Mouse (Mus musculus) left cerebral cortex, postnatal 14 days (tissue): ENCODE measurements around the gene 2700049A03Rik. TPM values are rescaled to one million over a fixed set of nuclear protein-coding genes. Genes with fewer than 3 reads are reported as not detected.

Experiments
- DNase-seq, 2 experiments: peaks; one replicate each; pipeline ENCODE4 v3.0.0; 2021 to 2022; ENCODE audit warnings: low spot score in 2 of 2, mixed read lengths in 1 of 2
- intact Hi-C: fragments of 180-260 bp; cut with DNase I; formaldehyde crosslinking; loops from one replicate; pipeline ENCODE4 v1.15.1; 2025
- total RNA-seq, 2 experiments: library from RNA; stranded (reverse); gene quantifications; 2 replicates each; pipeline ENCODE4 v1.2.3; 2021

2700049A03Rik gene
- total RNA-seq, 2 experiments from 2014 or later: 5.0 to 5.6 TPM

DNA sequence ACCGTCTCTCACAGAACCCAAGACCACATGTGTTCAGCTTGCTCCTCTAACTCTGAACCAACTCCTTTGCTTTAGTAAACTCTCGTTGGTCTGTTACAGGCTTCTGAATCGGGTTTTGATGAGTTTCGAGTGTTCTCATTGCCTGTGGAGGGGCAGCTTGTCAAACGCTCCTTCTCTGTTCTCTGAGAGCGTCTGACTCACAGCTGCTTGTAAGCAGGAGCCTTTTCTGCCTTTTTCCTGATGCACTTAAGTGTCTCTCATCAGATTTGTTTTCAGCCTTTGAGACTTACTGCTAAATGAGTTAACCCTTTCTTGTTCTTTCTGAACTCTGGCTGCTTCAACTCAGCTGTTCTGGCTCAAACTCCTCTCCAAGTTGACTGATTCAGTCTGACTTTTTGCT, 21.3 kb downstream of the 2700049A03Rik start:
- intact Hi-C loops: no loop called here
- DNase-seq: no peak

DNA sequence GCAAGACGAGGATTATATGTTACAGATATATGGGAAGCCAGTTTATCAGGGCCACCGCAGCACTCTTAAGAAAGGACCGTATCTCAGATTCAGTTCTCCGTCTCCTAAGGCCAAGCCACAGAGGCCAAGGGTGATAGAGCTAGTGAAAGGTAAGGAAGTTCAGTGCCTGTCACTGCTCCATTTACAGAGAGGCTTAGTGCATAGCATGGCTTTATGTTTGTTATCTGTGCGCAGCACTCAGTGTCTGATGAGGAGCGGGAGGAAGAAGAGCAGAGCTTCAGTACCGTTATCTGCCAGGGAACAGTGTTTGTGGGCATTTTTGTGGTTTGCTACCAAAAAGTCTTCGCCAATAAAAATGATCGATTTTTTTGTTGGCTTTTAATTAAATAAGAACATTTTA, 27.8 kb downstream of the 2700049A03Rik start:
- DNase-seq: no peak
- intact Hi-C loops: no loop called here

DNA sequence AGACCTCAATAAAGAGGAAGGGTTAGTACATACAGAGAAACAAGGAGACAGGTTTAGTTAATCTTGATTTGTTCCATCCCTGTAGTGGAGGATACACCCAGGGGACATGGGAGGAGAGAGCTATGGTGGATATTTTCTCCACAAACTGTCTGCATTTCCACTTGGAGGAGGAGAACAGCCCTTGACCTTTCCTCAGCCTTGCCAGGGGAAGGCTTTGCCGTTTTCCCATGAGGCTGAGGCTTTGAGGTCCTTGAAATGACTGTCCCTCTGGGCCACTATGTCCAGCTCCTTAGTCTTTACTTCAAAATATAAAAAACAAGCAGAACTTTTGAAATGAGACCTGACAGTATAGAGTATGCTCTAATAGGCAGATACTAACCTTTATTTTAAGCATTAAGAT, 33.3 kb downstream of the 2700049A03Rik start:
- DNase-seq: no peak
- intact Hi-C loops: no loop called here

DNA sequence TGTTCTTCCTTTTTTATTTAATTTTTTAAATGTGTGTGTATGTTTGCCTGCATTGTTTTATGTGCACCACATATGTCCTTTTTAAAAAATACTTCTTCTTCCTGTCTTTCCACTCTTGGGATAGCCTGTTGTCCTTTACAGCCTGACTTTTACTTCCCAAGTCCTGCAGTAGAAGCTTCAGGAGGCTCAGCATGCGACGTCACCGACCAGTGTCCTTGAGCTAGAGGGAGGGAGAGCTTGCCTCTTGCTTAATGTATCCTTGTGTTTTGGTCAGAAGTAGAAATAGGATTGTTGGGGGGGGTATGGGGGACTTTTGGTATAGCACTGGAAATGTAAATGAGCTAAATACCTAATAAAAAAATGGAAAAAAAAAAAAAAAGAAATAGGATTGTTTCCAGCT, 47.1 kb downstream of the 2700049A03Rik start:
- intact Hi-C loops: no loop called here
- DNase-seq: no peak

DNA sequence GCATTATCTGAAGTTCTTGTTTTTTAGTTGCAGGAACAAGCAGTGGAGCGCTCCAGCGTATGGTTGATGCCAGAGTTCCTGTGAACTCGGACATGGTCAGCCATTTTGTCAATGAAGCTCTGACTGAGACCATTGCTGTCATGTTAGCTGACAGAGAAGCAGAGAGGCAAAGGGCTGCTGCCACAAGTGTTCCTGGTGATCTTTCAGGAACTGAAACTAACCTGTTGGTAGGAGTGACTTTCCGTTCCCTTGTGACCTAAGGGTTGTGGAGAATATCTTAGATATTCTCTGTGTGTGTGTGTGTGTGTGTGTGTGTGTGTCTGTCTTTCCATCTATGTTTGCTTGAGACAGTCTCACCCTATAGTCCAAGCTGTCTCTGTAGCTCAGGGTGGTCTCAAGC, 47.7 kb downstream of the 2700049A03Rik start:
- no peak for DNase-seq
- intact Hi-C loops: no loop called here

DNA sequence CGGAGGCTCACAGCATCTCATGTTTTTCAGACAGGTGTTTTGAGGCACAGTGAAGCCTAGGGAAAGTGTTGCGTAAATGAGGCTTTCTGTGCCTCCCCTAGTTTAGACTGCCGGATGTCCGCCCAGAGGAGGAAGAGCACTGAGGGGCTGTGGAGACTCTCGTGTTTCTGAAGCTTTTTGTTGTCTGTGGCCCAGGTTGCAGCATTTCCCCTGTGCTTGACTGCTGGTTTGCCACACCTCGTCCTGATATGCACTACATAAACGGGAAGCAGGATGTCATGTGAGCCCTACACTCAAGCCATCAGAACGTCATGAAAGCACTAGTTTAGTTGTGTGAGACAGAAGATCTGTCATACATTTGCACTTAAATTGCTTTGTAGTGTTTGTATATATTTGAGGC, 56.1 kb downstream of the 2700049A03Rik start:
- no peak for DNase-seq
- intact Hi-C loops: loop anchor here (10.0 kb wide), 1 partner anchor 112 kb away; the partner anchor contains the start of gene Dact1

DNA sequence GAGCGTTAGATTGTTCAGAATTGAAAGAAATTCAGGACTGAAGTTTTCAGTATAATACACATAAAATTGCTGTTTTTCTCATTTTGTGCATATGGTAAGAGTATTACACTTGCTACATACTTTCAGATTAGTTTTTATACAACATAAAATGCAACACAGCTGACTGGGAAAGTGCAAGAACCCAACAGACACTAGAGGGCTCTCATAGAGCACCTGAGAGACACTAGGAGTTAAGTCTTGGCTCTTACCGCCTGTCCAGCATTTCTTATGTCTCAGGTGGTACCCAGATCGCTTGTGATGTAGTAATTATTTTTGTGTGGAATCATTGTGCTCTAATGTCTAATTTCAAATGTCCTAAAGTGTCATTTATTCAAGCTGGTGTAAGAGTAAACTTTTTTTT, 61.0 kb downstream of the 2700049A03Rik start:
- DNase-seq: peak; percentile 18 to 47
- intact Hi-C loops: loop anchor here (2.0 to 10.0 kb wide), 2 partner anchors 107 to 505 kb away; partner anchors contain the start of gene Dact1

DNA sequence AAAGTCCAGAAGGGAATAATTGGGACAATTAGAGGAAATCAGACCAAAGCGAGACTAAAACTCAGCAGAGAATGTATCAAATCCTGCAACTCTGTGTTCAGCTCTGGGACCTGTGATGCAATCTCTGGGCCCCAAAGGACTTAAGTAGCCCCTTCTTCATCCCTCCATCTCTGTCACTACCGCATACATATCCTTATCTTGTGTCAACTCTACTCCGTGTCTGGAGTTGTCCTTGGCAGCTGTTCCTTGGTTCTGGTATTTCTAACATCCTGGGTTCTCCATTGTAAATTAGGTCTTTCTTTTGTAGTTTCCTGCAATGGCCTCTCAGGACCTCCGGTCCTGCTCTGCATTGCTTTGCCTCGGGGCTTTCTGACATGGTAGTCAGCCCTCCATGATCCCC, 65.1 kb downstream of the 2700049A03Rik start:
- intact Hi-C loops: no loop called here
- DNase-seq: no peak

DNA sequence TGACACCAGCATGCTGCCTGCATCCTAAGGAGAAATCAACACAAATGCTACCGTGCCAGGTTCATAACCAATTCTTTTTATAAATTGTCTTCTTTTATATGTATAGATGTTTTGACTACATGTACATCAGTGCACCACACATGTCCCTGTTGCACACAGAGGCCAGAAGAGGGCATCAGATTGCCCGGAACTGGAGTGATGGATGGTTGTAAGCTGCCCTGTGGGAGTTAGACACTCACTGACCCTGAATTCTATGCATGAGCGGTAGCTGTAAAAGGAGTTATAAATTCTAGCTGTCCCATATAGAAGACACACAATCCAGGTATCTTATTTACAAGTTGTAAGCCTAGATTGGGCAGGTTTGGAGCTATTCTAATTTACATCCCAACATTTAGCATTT, 67.7 kb downstream of the 2700049A03Rik start:
- intact Hi-C loops: no loop called here
- DNase-seq: no peak

DNA sequence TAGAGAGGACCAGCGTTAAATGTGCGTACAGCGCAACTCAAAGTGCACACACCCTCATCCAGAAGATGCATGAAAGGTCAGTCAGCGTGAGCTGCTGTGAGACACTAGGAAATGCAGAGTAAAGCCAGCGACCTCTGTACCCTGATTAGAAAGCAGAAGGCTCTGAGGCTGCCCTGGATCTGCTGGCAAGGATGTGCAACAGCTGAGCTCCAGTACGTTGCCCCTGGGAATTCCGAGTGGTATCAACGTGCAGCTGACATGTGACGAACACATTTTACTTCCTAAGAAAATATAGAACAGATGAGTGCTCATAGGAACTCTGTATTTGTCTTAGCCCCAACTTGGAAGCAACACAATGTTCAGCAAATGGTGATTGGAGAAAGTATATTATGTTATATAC, 80.5 kb downstream of the 2700049A03Rik start:
- DNase-seq: no peak
- intact Hi-C loops: no loop called here

DNA sequence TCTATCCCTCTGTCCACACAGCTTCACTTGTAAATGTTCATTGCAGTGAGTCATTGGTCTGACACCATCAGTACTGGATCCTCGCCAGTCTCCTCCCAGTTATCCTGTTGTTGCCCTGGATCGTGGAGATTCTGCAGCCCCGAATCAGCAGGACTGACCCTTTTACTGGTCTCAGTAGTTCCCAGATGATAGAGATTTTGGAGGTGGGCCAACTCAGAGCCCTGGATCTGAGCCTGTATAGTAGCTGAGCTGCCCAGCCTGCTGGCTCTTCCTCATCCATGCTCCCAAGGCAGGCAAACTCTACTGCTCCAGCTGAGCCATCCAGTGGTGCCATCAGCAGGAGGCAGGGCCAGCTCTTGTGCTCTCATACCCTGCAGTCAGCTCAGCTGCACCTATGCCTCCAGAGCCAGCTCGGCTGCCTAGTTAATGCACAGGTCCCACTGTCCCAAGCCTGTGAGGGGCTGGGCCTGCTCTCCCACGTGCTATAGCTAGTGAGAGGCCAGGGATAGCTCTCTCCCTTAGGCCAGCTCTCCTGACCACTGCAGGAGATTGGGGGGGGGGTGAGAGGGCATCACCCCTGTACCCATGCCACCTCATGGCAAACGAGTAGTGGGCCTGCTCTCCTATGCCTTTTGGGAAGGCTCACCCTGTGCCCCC, 81.3 kb downstream of the 2700049A03Rik start:
- intact Hi-C loops: no loop called here
- DNase-seq: peak in 1 of 2 experiments; percentile 2

DNA sequence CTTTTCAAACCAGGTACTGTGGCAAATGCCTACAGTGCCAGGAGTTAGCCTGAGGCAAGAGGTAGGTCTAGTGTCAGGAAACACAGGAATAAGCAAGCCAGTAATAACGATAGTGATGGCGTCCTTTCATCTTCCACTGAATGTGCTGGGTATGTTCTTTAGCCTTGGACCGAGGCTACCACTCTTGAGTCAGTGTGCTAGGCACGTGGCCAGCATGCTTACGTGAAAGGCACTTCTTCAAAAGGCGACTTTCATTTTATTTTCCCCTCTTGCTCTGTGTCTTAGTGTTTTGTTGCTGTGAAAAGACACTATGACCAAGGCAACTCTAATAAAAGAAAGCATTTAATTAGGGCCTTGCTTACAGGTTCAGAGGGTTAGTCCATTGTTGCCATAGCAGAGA, 86.1 kb downstream of the 2700049A03Rik start:
- DNase-seq: no peak
- intact Hi-C loops: no loop called here

DNA sequence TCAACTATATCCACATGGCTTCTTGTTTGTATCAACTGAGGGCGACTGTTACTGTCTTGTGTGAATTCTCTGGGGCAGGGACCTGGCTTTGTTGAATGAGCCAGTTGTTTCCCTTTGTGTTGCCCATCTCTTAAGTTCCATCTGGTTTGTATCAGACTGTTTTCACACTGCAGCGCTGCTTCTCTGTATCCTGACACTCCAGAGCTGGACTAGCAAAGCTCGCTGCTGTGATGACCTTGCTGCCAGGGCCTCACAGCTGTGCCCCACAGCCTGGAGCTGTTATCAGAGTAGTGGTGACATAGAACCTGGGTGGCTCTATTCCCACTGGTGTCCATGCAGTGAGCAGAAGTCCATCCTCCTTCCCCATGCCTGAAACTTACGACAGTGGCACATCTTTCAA, 91.1 kb downstream of the 2700049A03Rik start:
- no peak for DNase-seq
- intact Hi-C loops: no loop called here

DNA sequence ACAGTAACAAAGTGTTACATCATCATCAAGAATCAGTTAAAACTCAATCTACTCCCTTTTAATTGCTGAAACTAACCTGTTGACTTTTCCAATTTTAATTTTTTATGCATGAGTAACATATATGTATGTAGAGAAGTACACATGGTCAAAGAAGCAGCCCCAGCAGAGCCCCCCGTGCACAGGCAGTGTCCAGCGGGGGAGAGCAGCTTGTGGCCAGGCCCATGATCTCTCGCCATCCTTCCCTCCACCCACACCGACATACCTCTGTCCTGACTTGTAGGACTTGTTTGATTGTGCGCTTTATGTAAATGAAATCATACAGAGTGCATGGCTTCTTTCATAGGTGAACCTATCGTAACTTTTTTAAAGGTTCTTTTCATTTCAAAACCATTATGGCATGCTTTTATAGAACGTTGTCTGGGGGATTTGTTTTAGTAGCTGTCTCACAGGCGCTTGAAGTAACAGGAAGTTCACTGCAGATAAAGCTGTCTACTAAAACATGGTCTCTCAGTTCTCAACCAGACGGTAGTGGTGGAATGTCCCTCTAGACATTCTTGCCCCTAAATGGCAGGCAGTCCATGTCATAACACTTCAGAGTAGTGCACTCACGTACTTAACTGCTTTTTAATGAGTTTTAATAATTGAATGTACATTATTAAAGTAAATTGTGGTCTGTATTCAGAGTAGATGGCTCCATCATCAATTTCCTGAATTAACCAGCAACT, 92.4 kb downstream of the 2700049A03Rik start:
- intact Hi-C loops: no loop called here
- no peak for DNase-seq

DNA sequence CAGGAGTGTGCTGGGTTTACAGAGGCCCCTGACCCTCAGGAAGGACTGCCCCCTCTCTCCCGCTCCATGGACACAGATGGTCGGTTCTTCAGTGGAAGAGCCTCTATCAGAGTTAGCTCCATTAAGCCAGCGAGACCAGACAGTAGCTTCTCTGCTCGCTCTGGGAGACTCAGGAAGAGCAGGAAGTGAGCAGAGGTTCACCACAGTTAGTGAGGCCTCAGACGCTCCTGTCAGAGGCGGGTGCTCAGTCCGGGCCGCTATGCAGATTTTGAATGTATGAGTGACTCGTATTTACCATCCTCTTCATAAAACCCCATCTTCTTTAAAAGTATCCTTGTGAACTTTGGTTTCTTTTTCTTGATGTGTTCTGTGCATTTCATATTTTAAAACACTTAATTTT, 94.9 kb downstream of the 2700049A03Rik start:
- intact Hi-C loops: no loop called here
- no peak for DNase-seq

DNA sequence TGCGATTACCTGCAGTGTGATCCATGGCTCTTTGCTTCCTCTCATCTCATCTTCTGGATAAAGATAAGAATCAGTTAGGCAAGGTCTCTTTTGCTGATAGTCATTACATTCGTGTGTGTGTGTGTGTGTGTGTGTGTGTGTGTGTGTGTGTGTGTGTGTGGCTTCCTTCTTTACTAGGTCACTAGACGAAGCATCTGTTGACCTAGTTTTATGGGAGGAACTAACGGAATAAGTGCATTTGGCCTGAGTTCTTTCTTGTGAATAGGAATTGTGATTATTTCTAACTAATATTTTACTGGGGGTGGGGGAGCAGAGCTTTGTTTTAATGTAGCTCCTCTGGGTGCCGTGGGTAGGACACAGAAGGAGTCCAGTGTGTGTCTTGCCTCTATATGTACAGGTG, 96.8 kb downstream of the 2700049A03Rik start:
- no peak for DNase-seq
- intact Hi-C loops: no loop called here

DNA sequence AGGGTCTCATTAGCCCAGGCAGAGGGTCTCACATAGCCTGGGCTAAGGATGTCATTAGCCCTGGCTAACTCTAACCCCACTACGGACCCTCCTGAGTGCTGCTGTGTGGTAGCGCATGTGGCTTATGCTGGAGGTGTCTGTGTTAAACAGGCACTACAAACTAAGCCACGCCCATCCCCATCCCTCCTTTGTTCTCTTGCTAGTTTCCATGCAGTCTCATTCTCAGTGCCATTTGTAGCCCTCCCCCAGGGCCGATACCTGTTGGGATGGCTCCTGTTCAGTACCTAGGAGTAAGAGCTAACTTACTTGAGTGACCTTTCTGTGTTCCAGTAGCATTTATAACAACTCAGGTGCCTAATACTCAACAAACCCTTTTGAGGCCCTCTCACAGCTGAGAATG, 100.4 kb downstream of the 2700049A03Rik start:
- intact Hi-C loops: no loop called here
- no peak for DNase-seq

DNA sequence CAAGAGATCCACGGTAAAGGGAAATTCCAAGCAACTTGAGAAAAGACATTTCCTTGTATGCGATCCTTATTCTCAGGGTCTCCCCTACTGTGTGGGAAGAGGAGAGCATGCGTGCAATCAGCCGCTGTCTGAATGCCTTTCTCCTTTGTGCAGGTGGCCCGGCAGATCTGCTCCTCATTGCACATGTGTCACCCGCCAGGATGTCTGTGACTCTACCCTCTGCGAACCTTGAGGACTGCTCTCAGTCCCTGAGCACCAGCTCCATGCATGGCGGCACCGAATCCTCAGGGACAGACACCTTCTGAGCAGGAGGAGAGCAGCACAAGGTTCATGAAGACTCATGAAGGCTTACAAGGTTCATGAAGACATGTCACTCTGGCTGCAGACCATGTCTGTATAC, 106.1 kb downstream of the 2700049A03Rik start:
- DNase-seq: no peak
- intact Hi-C loops: no loop called here

DNA sequence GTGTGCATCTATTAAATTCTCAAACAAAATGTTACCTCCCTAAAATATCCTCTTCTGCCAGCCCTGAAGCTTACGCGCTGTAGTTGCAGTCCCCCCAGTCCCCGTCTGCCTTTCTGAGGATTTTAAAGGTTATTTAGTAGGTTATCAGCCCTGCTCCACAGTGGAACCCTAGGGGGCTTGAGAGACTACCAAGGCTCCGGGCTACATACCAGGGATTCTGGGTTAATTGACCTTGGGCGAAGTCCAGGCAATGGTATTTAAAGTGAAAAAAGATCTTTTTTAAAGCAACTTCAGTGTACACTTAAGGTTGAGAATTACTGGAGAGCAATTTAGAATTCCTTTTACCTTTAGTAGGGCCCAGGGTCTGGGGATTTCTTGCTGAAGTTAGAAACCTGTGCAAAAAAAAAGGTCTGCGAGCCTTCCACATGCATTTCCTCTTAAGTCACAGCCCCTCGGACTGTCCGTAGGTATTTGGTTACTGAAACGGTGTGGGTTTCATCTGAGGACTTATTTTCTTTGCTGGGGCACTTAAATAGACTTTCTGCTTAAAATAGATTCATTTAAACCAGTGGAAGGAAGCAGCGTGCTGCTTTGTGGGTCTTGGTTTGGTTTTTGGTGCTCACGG, 108.2 kb downstream of the 2700049A03Rik start:
- intact Hi-C loops: no loop called here
- DNase-seq: no peak

DNA sequence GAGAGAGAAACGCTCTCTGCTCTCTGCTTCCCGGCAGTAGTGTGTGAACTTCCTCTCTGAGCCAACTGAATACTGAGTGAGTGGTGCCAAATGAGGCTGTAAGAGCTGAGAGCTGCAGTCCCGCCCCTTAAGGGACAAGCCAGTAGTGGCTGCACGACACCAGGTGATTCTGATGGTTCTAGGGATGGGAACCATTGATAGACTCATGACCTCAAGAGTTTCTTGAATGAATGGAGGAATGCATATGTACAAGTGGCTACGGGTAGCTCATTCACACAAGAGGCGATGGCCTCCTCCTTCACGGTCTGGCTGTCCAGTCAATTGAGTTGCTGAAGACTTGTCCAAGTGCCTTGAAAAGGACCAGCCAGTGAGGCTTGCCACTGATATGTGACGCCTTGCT, 110.5 kb downstream of the 2700049A03Rik start:
- no peak for DNase-seq
- intact Hi-C loops: no loop called here

DNA sequence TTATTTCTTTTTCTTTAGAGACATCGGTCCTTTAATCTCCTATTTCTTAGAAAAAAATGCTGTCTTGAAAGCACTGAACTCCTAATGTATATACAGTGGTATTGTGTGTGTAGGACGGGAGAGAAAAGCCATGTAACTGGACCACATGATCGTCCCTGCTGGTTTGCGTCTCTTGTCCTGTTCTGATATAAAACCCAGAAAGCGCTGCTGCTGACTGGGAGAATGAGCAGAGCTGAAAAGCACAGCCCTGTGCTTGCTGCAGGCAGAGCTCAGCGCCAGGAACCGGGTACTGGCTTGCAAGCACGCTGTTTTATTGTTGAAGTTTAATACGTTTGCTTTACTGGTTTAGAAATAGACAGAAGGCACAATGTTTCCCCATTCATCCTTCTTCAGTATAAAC, 112.7 kb downstream of the 2700049A03Rik start:
- intact Hi-C loops: no loop called here
- DNase-seq: peak; percentile 7 to 20
